Mouse (Mus musculus) midbrain, postnatal 0 days (tissue): ENCODE results near the gene Phf12. TPM values are rescaled to one million over a fixed set of nuclear protein-coding genes. Genes with fewer than 3 reads are reported as not detected.

Experiments used
- ATAC-seq: fragments of 200-750 bp; cut with Nextera tagmentation; 2 replicates; pipeline ENCODE4 v1.8.0; 2017; ENCODE audit warnings: moderate number of reproducible peaks, mild to moderate bottlenecking, moderate TSS enrichment, moderate library complexity; ENCODE audit not compliant: low FRiP score
- DNase-seq: peaks from one replicate; pipeline ENCODE4 v3.0.0-alpha.2; 2015; ENCODE audit warnings: low spot score
- H3K27ac ChIP-seq: fragments of 300-500 bp; sonication (generic); 2 replicates; pipeline ENCODE4 v1.5.1; 2014; ENCODE audit warnings: low read depth, mild to moderate bottlenecking, low read length, mixed read lengths
- H3K27me3 ChIP-seq: fragments of 300-500 bp; sonication (generic); 2 replicates; pipeline ENCODE4 v1.6.1; 2014; ENCODE audit warnings: low read length, control low read depth, mixed read lengths; ENCODE audit not compliant: insufficient read depth
- H3K36me3 ChIP-seq: fragments of 300-500 bp; sonication (generic); 2 replicates; pipeline ENCODE4 v1.6.1; 2014; ENCODE audit warnings: low read length, control low read depth, mixed read lengths; ENCODE audit not compliant: insufficient read depth
- H3K4me1 ChIP-seq: fragments of 300-500 bp; sonication (generic); 2 replicates; pipeline ENCODE4 v1.6.1; 2014; ENCODE audit warnings: mild to moderate bottlenecking, control low read depth, antibody characterized with exemption, low read length, mixed read lengths; ENCODE audit not compliant: insufficient read depth
- H3K4me2 ChIP-seq: fragments of 300-500 bp; sonication (generic); 2 replicates; pipeline ENCODE4 v1.6.1; 2014; ENCODE audit warnings: low read depth, mild to moderate bottlenecking, low read length, mixed read lengths; ENCODE audit not compliant: poor library complexity, severe bottlenecking
- H3K4me3 ChIP-seq: fragments of 300-500 bp; sonication (generic); 2 replicates; pipeline ENCODE4 v1.5.1; 2014; ENCODE audit warnings: low read depth, mild to moderate bottlenecking, low read length, moderate library complexity
- H3K9ac ChIP-seq: fragments of 300-500 bp; sonication (generic); replicated peaks from 2 replicates; pipeline ENCODE4 v1.6.1; 2014; ENCODE audit warnings: mild to moderate bottlenecking, low read length, moderate library complexity, mixed read lengths; ENCODE audit not compliant: poor library complexity, severe bottlenecking
- H3K9me3 ChIP-seq: fragments of 300-500 bp; sonication (generic); 2 replicates; pipeline ENCODE4 v1.6.1; 2016; ENCODE audit warnings: low read length, control low read depth
- CTCF ChIP-seq: IDR thresholded peaks from 2 replicates; pipeline ENCODE4 v1.5.1; 2016; ENCODE audit warnings: antibody characterized with exemption, mild to moderate bottlenecking
- WGBS: fragments of 180-500 bp; shearing (Covaris S2); extraction: QIAGEN DNeasy Blood & Tissue Kit; methylation state at CpG from one replicate; pipeline ENCODE4 v1.1.7; 2014; 5-methylcytosine and 5-hydroxymethylcytosine counted together
- polyA plus RNA-seq: library from polyadenylated mRNA; unstranded; fragments of >200 nt; fragmentation: Nextera tagmentation; extraction: Ambion mirVana; gene quantifications from 2 replicates; pipeline ENCODE4 v1.2.1, GENCODE M21; 2015
- total RNA-seq: library from RNA; depleted of rRNA; stranded (reverse); fragments of >200 nt; gene quantifications from 2 replicates; pipeline ENCODE4 v1.2.3, GENCODE M21; 2014; rRNA removed

The Phf12 gene
- total RNA-seq (31.6 and 53.9 TPM in 2 replicates), polyA plus RNA-seq (9.3 and 9.9 TPM in 2 replicates)

GRCm38 (mm10) chr11:77982441-77982905 lies at the start of gene Phf12:
TSS of gene Phf12 (plus strand) at chr11:77982754.
- H3K36me3 ChIP-seq, result peaks cover 8% of the 10 kb centered on the region
- under 1% methylated on average over 48 of the region's 62 CpGs for WGBS
- H3K27me3 ChIP-seq, result no peaks in the 10 kb centered on the region
- DNase-seq (peak; percentile 100), ATAC-seq (peak; percentile 89)
- peak within 1 kb of the TSS; percentile 86 for H3K4me3 ChIP-seq
- peak within 1 kb of the TSS; percentile 98 for H3K27ac ChIP-seq
- no peaks in the 10 kb centered on the region for H3K9me3 ChIP-seq
- H3K4me2 ChIP-seq, result peak within 1 kb of the TSS; percentile 58
- TF ChIP-seq CTCF, result no peak
- no peaks in the 10 kb centered on the region for H3K4me1 ChIP-seq
- H3K9ac ChIP-seq, result peak within 1 kb of the TSS; percentile 91

- peak overlapping the region; percentile 82 for H3K4me2 ChIP-seq
- ATAC-seq, result no peak
- no peak for TF ChIP-seq CTCF
These were observed 48.4 kb upstream of the Phf12 start for GRCm38 (mm10) chr11:77934111-77934521.

GRCm38 (mm10) chr11:77934568-77935311 lies 47.8 kb upstream of the Phf12 start:
- no peak for TF ChIP-seq CTCF
- ATAC-seq (no peak), DNase-seq (no peak)
- H3K4me3 ChIP-seq, result peak overlapping the region; percentile 88; the same call in 1 of the 2 replicates
- peak overlapping the region; percentile 13; the same call in 1 of the 2 replicates for H3K9ac ChIP-seq
- peak overlapping the region; percentile 82 for H3K4me2 ChIP-seq
- H3K9me3 ChIP-seq, result no peaks in the 10 kb centered on the region
- H3K36me3 ChIP-seq, result peaks cover 3% of the 10 kb centered on the region; the same call in 1 of the 2 replicates
- H3K4me1 ChIP-seq, result peaks cover 4% of the 10 kb centered on the region; the same call in 1 of the 2 replicates
- H3K27me3 ChIP-seq, result no peaks in the 10 kb centered on the region; the same call in 1 of the 2 replicates
- 47% methylated on average over 5 of the region's 5 CpGs for WGBS
- H3K27ac ChIP-seq, result no peak overlapping the region

More at GRCm38 (mm10) chr11:77934111-77934521, 48.4 kb upstream of the Phf12 start:
- Histone ChIP-seq H3K9me3 (no peaks in the 10 kb centered on the region), H3K9ac (peak overlapping the region; percentile 13; the same call in 1 of the 2 replicates), H3K4me3 (peak overlapping the region; percentile 88; the same call in 1 of the 2 replicates), H3K27me3 (no peaks in the 10 kb centered on the region; the same call in 1 of the 2 replicates), H3K27ac (no peak overlapping the region), H3K36me3 (peaks cover 3% of the 10 kb centered on the region; the same call in 1 of the 2 replicates), H3K4me1 (peaks cover 4% of the 10 kb centered on the region; the same call in 1 of the 2 replicates)
- WGBS, result 22% methylated on average over 4 of the region's 4 CpGs
- DNase-seq, result peak; percentile 61

- TF ChIP-seq CTCF, result no peak
- H3K4me2 ChIP-seq, result 0 out of 2 replicates have a peak overlapping the region, but pooled peaks have one; percentile 6
- H3K27ac ChIP-seq, result no peak overlapping the region
- no peak for DNase-seq
- H3K9me3 ChIP-seq, result no peaks in the 10 kb centered on the region
- no peak overlapping the region for H3K9ac ChIP-seq
- 14% methylated on average over 8 of the region's 8 CpGs for WGBS
- peaks cover 4% of the 10 kb centered on the region; the same call in 1 of the 2 replicates for H3K4me1 ChIP-seq
- ATAC-seq, result no peak
- no peak overlapping the region for H3K4me3 ChIP-seq
- peaks cover 3% of the 10 kb centered on the region; the same call in 1 of the 2 replicates for H3K36me3 ChIP-seq
- no peaks in the 10 kb centered on the region; the same call in 1 of the 2 replicates for H3K27me3 ChIP-seq
These were observed 45.7 kb upstream of the Phf12 start for GRCm38 (mm10) chr11:77936846-77937245.

- H3K9ac ChIP-seq, result no peak overlapping the region
- 14% methylated on average over 4 of the region's 4 CpGs for WGBS
- H3K9me3 ChIP-seq, result no peaks in the 10 kb centered on the region
- no peaks in the 10 kb centered on the region for H3K27me3 ChIP-seq
- no peak overlapping the region for H3K4me3 ChIP-seq
- H3K4me1 ChIP-seq, result peaks cover 4% of the 10 kb centered on the region; the same call in 1 of the 2 replicates
- TF ChIP-seq CTCF, result no peak
- no peak for ATAC-seq
- no peak overlapping the region for H3K27ac ChIP-seq
- no peak for DNase-seq
- H3K36me3 ChIP-seq, result peaks cover 3% of the 10 kb centered on the region; the same call in 1 of the 2 replicates
- no peak overlapping the region for H3K4me2 ChIP-seq
These were observed 44.7 kb upstream of the Phf12 start for GRCm38 (mm10) chr11:77937649-77938410.
